Mouse (Mus musculus) MEL (cell line): Measurements from ENCODE around the gene Pirt. TPM values are rescaled to one million over a fixed set of nuclear protein-coding genes. Genes with fewer than 3 reads are reported as not detected.
A peak's percentile ranks its signal among the peaks of the same experiment; 100 is the strongest.

Source experiments
- DNase-seq: peaks from one replicate; pipeline ENCODE4 v3.0.0; 2011; ENCODE audit warnings: low read depth, low spot score
- H3K27ac ChIP-seq: 2 replicates; pipeline ENCODE4 v1.5.1; 2012; ENCODE audit warnings: low read depth, mild to moderate bottlenecking, control low read depth, low read length, moderate library complexity; ENCODE audit not compliant: control insufficient read depth
- H3K27me3 ChIP-seq, 2 experiments: fragments of 150-350 bp in 1 of 2; sonication (generic) in 1 of 2; 2 replicates each; pipeline ENCODE4 v1.6.1; 2012; ENCODE audit warnings: low read length in 2 of 2, mild to moderate bottlenecking in 2 of 2, improper control_type of control experiment in 1 of 2, moderate library complexity in 1 of 2; ENCODE audit not compliant: insufficient read depth in 2 of 2, control insufficient read depth in 1 of 2
- H3K36me3 ChIP-seq, 2 experiments: 2 replicates each; pipeline ENCODE4 v1.6.1; 2012 to 2014; ENCODE audit warnings: low read length in 2 of 2, improper control_type of control experiment in 1 of 2, inconsistent platforms in 1 of 2, mild to moderate bottlenecking in 1 of 2; ENCODE audit not compliant: insufficient read depth in 2 of 2, control insufficient read depth in 1 of 2
- H3K4me1 ChIP-seq, 2 experiments: fragments of 150-350 bp in 1 of 2; sonication (generic) in 1 of 2; 2 replicates each; pipeline ENCODE4 v1.6.1; 2012; ENCODE audit warnings: low read length in 2 of 2, improper control_type of control experiment in 1 of 2, mild to moderate bottlenecking in 1 of 2; ENCODE audit not compliant: insufficient read depth in 2 of 2, control insufficient read depth in 1 of 2
- H3K4me3 ChIP-seq, 2 experiments: fragments of 150-350 bp in 1 of 2; sonication (generic) in 1 of 2; 2 replicates each; pipeline ENCODE4 v1.5.1; 2012; ENCODE audit warnings: low read depth in 2 of 2, low read length in 2 of 2, mild to moderate bottlenecking in 2 of 2, moderate library complexity in 2 of 2, control low read depth in 1 of 2, improper control_type of control experiment in 1 of 2; ENCODE audit not compliant: control insufficient read depth in 1 of 2, insufficient read depth in 1 of 2
- H3K79me2 ChIP-seq: 2 replicates; pipeline ENCODE4 v1.6.1; 2012; ENCODE audit warnings: mild to moderate bottlenecking, low read length, moderate library complexity; ENCODE audit not compliant: control insufficient read depth, poor library complexity, insufficient read depth
- H3K9ac ChIP-seq: 2 replicates; pipeline ENCODE4 v1.6.1; 2012; ENCODE audit warnings: low read depth, mild to moderate bottlenecking, control low read depth, low read length, moderate library complexity; ENCODE audit not compliant: control insufficient read depth, poor library complexity, severe bottlenecking
- H3K9me3 ChIP-seq: fragments of 150-350 bp; sonication (generic); replicated peaks from 2 replicates; pipeline ENCODE4 v1.6.1; 2012; ENCODE audit warnings: mild to moderate bottlenecking, low read length, improper control_type of control experiment, moderate library complexity; ENCODE audit not compliant: insufficient read depth
- CTCF ChIP-seq, 3 experiments: IDR thresholded peaks in 2 of 3; conservative IDR thresholded peaks in 1 of 3; 2 replicates each; pipeline ENCODE4 v1.5.1; 2011 to 2012; ENCODE audit warnings: low read length in 3 of 3, low read depth in 2 of 3, mild to moderate bottlenecking in 2 of 3, improper control_type of control experiment in 1 of 3, inconsistent platforms in 1 of 3, mixed read lengths in 1 of 3, moderate library complexity in 1 of 3; ENCODE audit not compliant: control insufficient read depth in 1 of 3, insufficient read depth in 1 of 3, poor library complexity in 1 of 3, severe bottlenecking in 1 of 3
- ETS1 ChIP-seq: IDR thresholded peaks from 2 replicates; pipeline ENCODE4 v1.6.1; 2012; ENCODE audit warnings: low read depth, mild to moderate bottlenecking, inconsistent platforms, low read length, improper control_type of control experiment, moderate library complexity
- GATA1 ChIP-seq: IDR thresholded peaks from 2 replicates; pipeline ENCODE4 v1.6.1; 2011; ENCODE audit warnings: low read depth, low read length, improper control_type of control experiment
- HCFC1 ChIP-seq: IDR thresholded peaks from 2 replicates; pipeline ENCODE4 v1.6.1; 2012; ENCODE audit warnings: low read depth, mild to moderate bottlenecking, inconsistent platforms, low read length, improper control_type of control experiment, moderate library complexity
- KAT2A ChIP-seq: conservative IDR thresholded peaks from 2 replicates; pipeline ENCODE4 v1.6.1; 2012; ENCODE audit warnings: low read depth, low read length, improper control_type of control experiment, inconsistent platforms
- MAZ ChIP-seq: IDR thresholded peaks from 2 replicates; pipeline ENCODE4 v1.6.1; 2012; ENCODE audit warnings: low read depth, mild to moderate bottlenecking, inconsistent platforms, low read length, improper control_type of control experiment
- MXI1 ChIP-seq: IDR thresholded peaks from 2 replicates; pipeline ENCODE4 v1.6.1; 2011; ENCODE audit warnings: mild to moderate bottlenecking, low read depth, low read length, improper control_type of control experiment
- MYB ChIP-seq: IDR thresholded peaks from 2 replicates; pipeline ENCODE4 v1.6.1; 2011; ENCODE audit warnings: mild to moderate bottlenecking, low read depth, low read length, improper control_type of control experiment
- MYC ChIP-seq: IDR thresholded peaks from 2 replicates; pipeline ENCODE4 v1.6.1; 2011; ENCODE audit warnings: low read depth, mild to moderate bottlenecking, low read length, improper control_type of control experiment, moderate library complexity
- NELFE ChIP-seq: IDR thresholded peaks from 2 replicates; pipeline ENCODE4 v1.6.1; 2011; ENCODE audit warnings: low read depth, low read length, improper control_type of control experiment
- NRF1 ChIP-seq: IDR thresholded peaks from 2 replicates; pipeline ENCODE4 v1.6.1; 2014; ENCODE audit warnings: low read depth, mild to moderate bottlenecking, inconsistent platforms, low read length, improper control_type of control experiment, moderate library complexity; ENCODE audit not compliant: poor library complexity, insufficient read depth, severe bottlenecking
- RAD21 ChIP-seq: IDR thresholded peaks from 2 replicates; pipeline ENCODE4 v1.6.1; 2011; ENCODE audit warnings: mild to moderate bottlenecking, low read depth, low read length, improper control_type of control experiment
- RCOR1 ChIP-seq: IDR thresholded peaks from 2 replicates; pipeline ENCODE4 v1.6.1; 2012; ENCODE audit warnings: low read depth, mild to moderate bottlenecking, inconsistent platforms, low read length, improper control_type of control experiment
- SIN3A ChIP-seq: IDR thresholded peaks from 2 replicates; pipeline ENCODE4 v1.6.1; 2012; ENCODE audit warnings: low read length, improper control_type of control experiment, inconsistent platforms
- TAL1 ChIP-seq: IDR thresholded peaks from 2 replicates; pipeline ENCODE4 v1.6.1; 2012; ENCODE audit warnings: mild to moderate bottlenecking, inconsistent platforms, low read length, moderate library complexity, mixed read lengths
- UBTF ChIP-seq: IDR thresholded peaks from 2 replicates; pipeline ENCODE4 v1.6.1; 2012; ENCODE audit warnings: low read depth, mild to moderate bottlenecking, inconsistent platforms, low read length, improper control_type of control experiment, moderate library complexity, borderline replicate concordance; ENCODE audit not compliant: insufficient read depth
- ZC3H11A ChIP-seq: IDR thresholded peaks from 2 replicates; pipeline ENCODE4 v1.6.1; 2012; ENCODE audit warnings: low read depth, mild to moderate bottlenecking, inconsistent platforms, low read length, improper control_type of control experiment
- ZNF384 ChIP-seq: IDR thresholded peaks from 2 replicates; pipeline ENCODE4 v1.6.1; 2012; ENCODE audit warnings: low read depth, mild to moderate bottlenecking, inconsistent platforms, low read length, improper control_type of control experiment
- polyA plus RNA-seq, 2 experiments: library from polyadenylated mRNA; stranded (reverse) in 1 of 2; unstranded in 1 of 2; fragments of >175 nt in 1 of 2; fragments of >200 nt in 1 of 2; gene quantifications; 2 replicates each; pipeline versions ENCODE4 v1.2.1 to v1.2.4; 2012; ENCODE audit warnings: low replicate concordance in 2 of 2, low read depth in 1 of 2; ENCODE audit not compliant: insufficient read length in 2 of 2, insufficient read depth in 1 of 2, missing spikeins in 1 of 2
- total RNA-seq: library from RNA; depleted of rRNA; stranded (reverse); fragments of 300-350 nt; gene quantifications from 2 replicates; pipeline ENCODE4 v1.2.3, GENCODE M21; 2012

Pirt gene
- total and polyA plus RNA-seq, 3 experiments: not detected

DNA sequence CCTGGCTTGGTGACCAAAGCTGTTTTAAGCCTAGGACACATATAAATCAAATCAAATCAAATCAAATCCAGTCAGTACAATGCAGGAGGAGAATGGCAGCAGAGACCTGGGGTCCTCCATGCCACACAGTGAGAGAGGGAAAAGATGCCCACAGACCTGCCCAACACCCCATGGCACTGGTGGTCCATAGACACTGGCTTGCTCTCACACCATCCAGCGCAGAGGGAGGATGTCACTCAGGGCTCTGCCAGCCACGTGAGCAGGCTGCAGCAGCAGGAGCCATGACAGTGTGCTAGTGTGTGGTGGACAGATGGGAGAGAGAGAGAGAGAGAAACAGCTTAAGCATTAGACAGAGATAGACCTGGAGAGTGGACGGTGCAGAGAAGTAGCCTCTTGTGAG lies 19.2 kb upstream of the Pirt start:
- Histone ChIP-seq H3K27me3 (peaks cover 0 to 2% of the 10 kb centered on the region in 2 experiments; a peak in 1 of 4 replicates), H3K36me3 (no peaks in the 10 kb centered on the region), H3K27ac (no peak overlapping the region), H3K9ac (no peak overlapping the region), H3K9me3 (no peaks in the 10 kb centered on the region), H3K4me1 (no peaks in the 10 kb centered on the region), H3K79me2 (no peaks in the 10 kb centered on the region), H3K4me3 (no peak overlapping the region)
- no peak for DNase-seq
- no peak for TF ChIP-seq HCFC1
- TF ChIP-seq UBTF: no peak
- no peak for TF ChIP-seq RCOR1
- TF ChIP-seq MAZ: no peak
- TF ChIP-seq NRF1: no peak
- TF ChIP-seq ETS1: no peak
- TF ChIP-seq NELFE: no peak
- no peak for TF ChIP-seq GATA1
- TF ChIP-seq ZNF384: no peak
- no peak for TF ChIP-seq KAT2A
- TF ChIP-seq SIN3A: no peak
- no peak for TF ChIP-seq ZC3H11A
- TF ChIP-seq TAL1: no peak
- TF ChIP-seq MYC: no peak
- TF ChIP-seq MXI1: no peak

- no peak overlapping the region for H3K27ac ChIP-seq
- TF ChIP-seq MYB (no peak), RAD21 (peak; percentile 15; the same call in 1 of the 2 replicates), CTCF (IDR thresholded peaks at IDR 0.05 in 2 of 3, conservative IDR thresholded peaks at IDR 0.05 in 1 of 3; ENCODE audit: control insufficient read depth in 1 of 3, insufficient read depth in 1 of 3, low read depth in 2 of 3, low read length in 3 of 3, poor library complexity in 1 of 3, severe bottlenecking in 1 of 3) (peak; percentile 22 to 39 (median 29); a peak in 3 of 6 replicates)
- TF ChIP-seq, all 39 proteins: peak for 2
- no peak overlapping the region for H3K4me3 ChIP-seq
Observed at GRCm38 (mm10) chr11:66898747-66899146, 13.0 kb upstream of the Pirt start.

More at GRCm38 (mm10) chr11:66898747-66899146, 13.0 kb upstream of the Pirt start:
- H3K36me3 ChIP-seq: no peaks in the 10 kb centered on the region
- peak; percentile 28 for DNase-seq
- H3K79me2 ChIP-seq: no peaks in the 10 kb centered on the region
- no peaks in the 10 kb centered on the region for H3K4me1 ChIP-seq
- no peak overlapping the region for H3K9ac ChIP-seq
- H3K27me3 ChIP-seq: peaks cover 0 to 2% of the 10 kb centered on the region in 2 experiments; a peak in 1 of 4 replicates
- no peaks in the 10 kb centered on the region for H3K9me3 ChIP-seq
